Mouse (Mus musculus): ENCODE data around the gene Cox16.
A peak's percentile ranks its signal among the peaks of the same experiment; 100 is the strongest.
"Not testable (repeated sequence)": the region's sequence is repeated elsewhere in the genome, so short reads cannot be mapped to it uniquely, and the experiment has no call there.

The Cox16 gene

DNA sequence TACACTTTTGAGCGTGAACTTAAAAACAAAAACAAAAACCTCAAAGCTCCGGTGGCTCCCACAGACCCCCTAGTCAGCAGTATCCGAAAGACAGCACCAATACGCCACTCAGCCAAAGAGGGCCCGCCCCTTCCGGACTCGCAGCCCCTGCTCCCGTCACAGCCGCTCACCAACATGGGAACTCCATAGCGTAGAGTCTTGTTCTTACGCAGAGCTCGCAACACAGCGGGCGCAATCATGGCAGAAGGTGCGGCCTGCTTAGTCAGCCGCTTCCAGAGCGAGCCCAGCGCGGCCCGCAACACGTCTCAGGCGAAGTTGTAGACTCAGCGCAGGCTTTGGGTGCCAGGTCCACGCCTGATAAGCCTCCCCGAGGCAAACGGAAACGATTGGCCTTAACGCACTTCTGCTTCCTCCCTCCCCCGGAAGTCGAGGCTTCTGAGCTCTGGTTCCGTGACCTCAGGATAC, at the start of gene Cox16:
TSS of gene Cox16 (minus strand) at position 401 of the 465 bp plus-strand sequence.
- DNase-seq (ENCODE audit: extremely low read depth, low read depth): peak; percentile 78

DNA sequence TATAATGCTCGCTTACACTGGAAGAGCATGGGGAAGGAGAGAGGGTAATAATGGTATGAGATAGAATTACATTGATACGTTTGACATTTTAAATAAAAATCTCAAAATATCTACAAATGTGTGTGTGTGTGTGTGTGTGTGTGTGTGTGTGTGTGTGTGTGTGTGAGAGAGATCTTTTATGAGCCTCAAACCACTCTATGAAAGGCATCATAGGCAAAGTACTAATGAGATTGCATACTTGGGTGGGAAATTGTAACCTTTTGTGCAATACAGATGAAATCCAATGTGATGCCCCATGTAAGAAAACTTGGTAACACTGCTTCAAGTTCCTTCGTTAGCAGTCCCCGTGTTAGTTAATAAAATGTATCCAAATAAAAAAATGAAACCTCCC, 48.1 kb upstream of the Cox16 start:
- no peak for DNase-seq (ENCODE audit: extremely low read depth, low read depth)

DNA sequence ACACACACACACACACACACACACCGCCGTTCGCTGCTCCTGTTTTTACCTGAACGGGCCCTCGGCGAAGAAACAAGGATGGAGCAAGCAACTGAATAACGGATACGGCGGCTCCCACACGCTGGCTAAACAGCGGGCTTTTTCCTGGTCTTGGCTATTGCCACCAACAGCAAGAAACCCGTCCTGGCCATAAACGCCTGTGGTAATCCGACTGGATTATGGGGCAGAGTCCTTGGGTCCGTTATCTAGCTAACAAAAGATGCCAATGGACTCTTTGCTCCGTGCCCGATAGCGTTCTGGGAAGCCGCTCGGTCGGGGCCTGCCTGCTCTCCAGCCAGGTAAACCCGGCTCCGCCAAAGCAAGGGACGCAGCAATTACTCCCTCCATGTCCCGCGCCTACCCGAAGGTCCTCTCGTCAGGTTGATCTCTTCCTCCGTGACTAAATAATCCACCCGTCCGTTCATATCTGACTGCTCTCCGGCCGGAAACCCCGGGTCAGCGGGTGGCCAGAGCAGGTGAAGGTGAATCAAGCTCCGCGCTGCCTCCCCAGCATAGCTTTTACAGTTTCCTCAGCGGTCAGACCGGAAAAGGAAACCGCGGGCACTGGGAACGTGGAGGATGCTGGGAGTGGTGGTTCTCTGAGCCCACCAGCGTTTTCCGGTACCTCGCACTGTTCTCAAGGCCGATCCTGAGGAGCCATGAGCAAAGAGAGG, 47.5 kb upstream of the Cox16 start, which contains the start of the genes Gm20498 and Synj2bp:
TSS of gene Gm20498 (minus strand) at position 590 of the 713 bp plus-strand sequence.
TSS of gene Synj2bp (minus strand) at position 596 of the 713 bp plus-strand sequence.
- DNase-seq (ENCODE audit: extremely low read depth, low read depth): peak; percentile 74

- not testable (repeated sequence) for DNase-seq (ENCODE audit: extremely low read depth, low read depth)
Observed at GRCm38 (mm10) chr12:81530587-81530986, 45.7 kb upstream of the Cox16 start.

GRCm38 (mm10) chr12:81496906-81497305, 12.0 kb upstream of the Cox16 start:
- DNase-seq (ENCODE audit: extremely low read depth, low read depth): not testable (repeated sequence)

- DNase-seq (ENCODE audit: extremely low read depth, low read depth): no peak
Observed at GRCm38 (mm10) chr12:81490491-81490890, 5.6 kb upstream of the Cox16 start.

- DNase-seq (ENCODE audit: extremely low read depth, low read depth): no peak
Observed at GRCm38 (mm10) chr12:81485311-81485710, 384 bp upstream of the Cox16 start.

GRCm38 (mm10) chr12:81484212-81484611, 715 bp downstream of the Cox16 start:
- DNase-seq (ENCODE audit: extremely low read depth, low read depth): peak; percentile 6

- DNase-seq (ENCODE audit: extremely low read depth, low read depth): peak; percentile 47
Observed at GRCm38 (mm10) chr12:81483656-81484055, 1.3 kb downstream of the Cox16 start.

DNA sequence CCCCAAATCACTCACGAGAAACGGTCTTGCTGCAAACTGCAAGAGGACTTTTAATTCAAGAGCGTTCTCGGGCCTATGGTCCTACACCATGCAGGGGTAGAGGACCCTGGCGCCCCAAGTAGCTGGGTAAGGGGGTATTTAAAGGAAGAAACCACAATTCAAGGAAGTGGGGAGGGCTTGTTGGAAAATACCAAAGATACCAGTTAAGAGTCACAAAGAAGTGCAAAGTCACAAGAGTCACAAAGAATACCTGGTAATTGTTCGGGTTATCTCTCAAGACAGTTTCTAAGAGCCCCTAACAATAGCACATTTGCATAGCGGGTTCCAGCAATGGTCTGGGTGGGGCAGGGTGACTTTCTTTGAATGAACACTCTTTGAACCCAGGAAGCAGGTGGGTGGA, 25.9 kb downstream of the Cox16 start:
- DNase-seq (ENCODE audit: extremely low read depth, low read depth): not testable (repeated sequence)

GRCm38 (mm10) chr12:81438985-81439384, 45.9 kb downstream of the Cox16 start:
- peak; percentile 4 for DNase-seq (ENCODE audit: extremely low read depth, low read depth)

GRCm38 (mm10) chr12:81434778-81435177, 50.1 kb downstream of the Cox16 start:
- DNase-seq (ENCODE audit: extremely low read depth, low read depth): not testable (repeated sequence)

GRCm38 (mm10) chr12:81421846-81422245, 63.1 kb downstream of the Cox16 start, which contains the start of gene Adam4:
Gene Adam4 (minus strand): TSS chr12:81421946.
- no peak for DNase-seq (ENCODE audit: extremely low read depth, low read depth)

GRCm38 (mm10) chr12:81413211-81413610, 71.7 kb downstream of the Cox16 start:
- no peak for DNase-seq (ENCODE audit: extremely low read depth, low read depth)

GRCm38 (mm10) chr12:81408966-81409365, 76.0 kb downstream of the Cox16 start:
- DNase-seq (ENCODE audit: extremely low read depth, low read depth): no peak

DNA sequence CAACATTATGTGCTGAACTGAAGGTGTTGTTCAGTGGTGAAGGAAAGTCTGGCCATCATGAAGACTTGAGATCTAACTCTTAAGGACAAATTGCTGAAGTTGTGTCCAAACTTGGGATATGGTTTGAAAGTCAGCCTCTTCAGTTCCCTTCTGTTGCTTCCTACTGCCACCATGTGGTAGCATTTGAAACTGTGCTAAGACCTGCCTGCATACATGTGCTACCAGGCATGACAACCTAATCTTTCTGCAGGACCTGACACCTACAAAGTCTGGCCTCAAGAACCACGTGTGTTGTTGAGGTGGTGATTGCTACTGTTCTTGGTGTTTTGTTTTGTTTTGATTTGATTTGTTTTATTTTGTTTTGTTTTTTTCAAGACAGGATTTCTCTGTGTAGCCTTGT, 82.7 kb downstream of the Cox16 start:
- peak; percentile 30 for DNase-seq (ENCODE audit: extremely low read depth, low read depth)

DNA sequence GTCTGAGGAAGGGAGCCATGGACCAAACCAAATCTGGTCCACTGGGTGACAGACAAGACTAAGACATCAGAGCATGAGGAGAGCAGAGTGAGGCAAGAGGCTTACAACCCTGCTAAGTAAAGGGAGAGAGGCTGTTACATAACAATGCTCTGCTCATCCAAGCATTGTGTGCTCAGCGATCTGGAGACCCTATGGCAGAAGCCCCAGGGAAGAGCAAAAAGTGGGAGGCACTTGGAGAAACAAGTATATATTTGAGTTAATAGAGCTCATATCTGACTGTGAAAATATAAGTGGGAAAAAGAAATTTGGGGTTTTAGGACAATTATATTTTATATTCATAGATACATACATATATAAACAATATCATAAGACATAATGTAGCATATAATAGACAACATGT, 105.6 kb downstream of the Cox16 start, which contains the start of gene Gm4787:
TSS of gene Gm4787 (minus strand) at position 101 of the 400 bp plus-strand sequence.
- not testable (repeated sequence) for DNase-seq (ENCODE audit: extremely low read depth, low read depth)

GRCm38 (mm10) chr12:81333841-81334240, 151.1 kb downstream of the Cox16 start:
- DNase-seq (ENCODE audit: extremely low read depth, low read depth): no peak

DNA sequence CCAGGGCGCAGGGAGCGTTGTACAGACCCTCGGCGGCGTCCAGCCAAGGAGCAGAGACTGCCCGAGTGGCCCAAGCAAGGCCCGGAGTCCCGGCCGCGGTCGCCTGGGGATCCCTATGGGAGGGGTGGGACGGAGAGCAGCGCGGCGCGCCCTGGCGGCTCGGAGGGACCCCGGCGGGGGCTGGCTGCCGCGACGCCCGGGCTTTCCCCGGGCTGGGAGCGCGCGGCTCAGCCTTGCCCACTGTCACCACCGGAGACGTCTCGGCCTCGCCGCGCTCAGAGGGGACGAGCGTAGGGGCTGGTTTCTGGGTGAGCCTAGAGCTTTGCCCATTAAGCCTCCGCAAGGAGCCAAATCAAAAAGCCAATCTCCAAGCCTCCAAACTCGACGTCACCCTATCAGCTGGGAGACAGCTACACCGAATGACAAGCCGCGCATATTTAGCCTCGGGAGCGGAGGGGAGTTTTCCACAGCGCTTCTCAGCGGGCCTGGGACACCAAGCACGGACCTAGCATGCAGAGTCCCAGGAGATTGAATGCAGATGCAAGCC, 152.0 kb downstream of the Cox16 start, which contains the start of gene Slc8a3:
TSS of gene Slc8a3 (minus strand) at position 306 of the 547 bp plus-strand sequence.
- no peak for DNase-seq (ENCODE audit: extremely low read depth, low read depth)

DNA sequence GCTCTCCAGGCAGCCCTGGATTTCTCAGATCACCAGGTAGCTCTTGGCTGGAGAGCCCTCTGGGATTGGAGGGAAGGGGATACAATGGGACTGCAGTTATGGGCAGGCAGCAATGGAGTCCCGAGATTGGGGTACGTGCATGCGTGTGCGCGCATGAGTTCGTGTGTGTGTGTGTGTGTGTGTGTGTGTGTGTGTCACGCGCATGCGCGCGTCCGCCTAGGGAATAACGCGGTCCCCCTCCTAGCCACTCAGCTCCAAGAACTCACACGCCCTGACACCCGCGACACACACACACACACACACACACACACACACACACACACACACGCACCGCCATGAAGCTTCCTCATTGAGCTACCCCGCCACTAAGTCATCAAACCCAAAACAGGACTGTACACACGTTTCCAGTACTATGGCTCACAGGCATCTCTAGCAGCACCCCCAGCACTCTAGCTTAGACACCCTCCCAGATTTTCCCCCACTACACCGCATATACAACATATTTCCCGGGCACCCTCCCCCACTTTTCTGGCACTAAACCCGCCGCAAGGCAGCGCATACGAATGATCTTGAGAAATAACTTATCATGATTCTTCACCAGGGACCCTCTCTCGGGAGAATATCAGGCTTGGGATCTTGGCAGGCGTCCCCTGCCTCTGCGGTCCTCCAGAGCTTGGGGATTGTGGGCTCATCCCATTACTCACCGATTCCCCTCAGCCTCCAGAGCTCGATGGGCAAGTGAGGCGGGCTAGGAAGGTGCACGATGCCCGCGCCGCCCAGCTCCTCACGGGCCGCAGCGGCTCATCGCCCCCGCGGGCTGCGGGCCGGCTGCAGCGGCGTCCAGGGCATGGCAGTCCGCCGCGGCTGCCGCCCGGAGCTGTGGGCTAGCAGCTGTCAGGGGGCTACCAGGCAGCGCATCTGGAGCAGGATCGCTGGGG, 152.7 kb downstream of the Cox16 start:
- no peak for DNase-seq (ENCODE audit: extremely low read depth, low read depth)

GRCm38 (mm10) chr12:81331046-81331638, 153.8 kb downstream of the Cox16 start:
- no peak for DNase-seq (ENCODE audit: extremely low read depth, low read depth)
